Mouse (Mus musculus) liver, embryonic 16.5 days (tissue): ENCODE measurements around the gene Pdcd2. TPM values are rescaled to one million over a fixed set of nuclear protein-coding genes. Genes with fewer than 3 reads are reported as not detected.
A peak's percentile ranks its signal among the peaks of the same experiment; 100 is the strongest.

ENCODE experiments used
- ATAC-seq: fragments of 200-750 bp; cut with Nextera tagmentation; 2 replicates; pipeline ENCODE4 v1.8.0; 2017; ENCODE audit warnings: low read depth, mild to moderate bottlenecking, moderate number of reproducible peaks, moderate library complexity
- H3K27ac ChIP-seq: fragments of 300-500 bp; sonication (generic); 2 replicates; pipeline ENCODE4 v1.5.1; 2014; ENCODE audit warnings: mild to moderate bottlenecking, low read length
- H3K27me3 ChIP-seq: fragments of 300-500 bp; sonication (generic); 2 replicates; pipeline ENCODE4 v1.6.1; 2014; ENCODE audit warnings: low read depth, low read length, mixed read lengths; ENCODE audit not compliant: control insufficient read depth, insufficient read depth
- H3K36me3 ChIP-seq: fragments of 300-500 bp; sonication (generic); 2 replicates; pipeline ENCODE4 v1.6.1; 2014; ENCODE audit warnings: mild to moderate bottlenecking; ENCODE audit not compliant: control insufficient read depth, insufficient read depth
- H3K4me1 ChIP-seq: fragments of 300-500 bp; sonication (generic); 2 replicates; pipeline ENCODE4 v1.6.1; 2014; ENCODE audit warnings: low read depth, low read length, mixed read lengths; ENCODE audit not compliant: control insufficient read depth
- H3K4me2 ChIP-seq: fragments of 300-500 bp; sonication (generic); 2 replicates; pipeline ENCODE4 v1.6.1; 2014; ENCODE audit warnings: low read depth, low read length, mixed read lengths
- H3K4me3 ChIP-seq: fragments of 300-500 bp; sonication (generic); 2 replicates; pipeline ENCODE4 v1.5.1; 2014; ENCODE audit warnings: low read depth, mild to moderate bottlenecking, low read length
- H3K9ac ChIP-seq: fragments of 300-500 bp; sonication (generic); 2 replicates; pipeline ENCODE4 v1.6.1; 2014; ENCODE audit warnings: low read depth, low read length
- H3K9me3 ChIP-seq: fragments of 300-500 bp; sonication (generic); replicated peaks from 2 replicates; pipeline ENCODE4 v1.6.1; 2016; ENCODE audit warnings: low read length; ENCODE audit not compliant: control insufficient read depth
- WGBS: fragments of 180-500 bp; shearing (Covaris S2); extraction: QIAGEN DNeasy Blood & Tissue Kit; methylation state at CpG from one replicate; pipeline ENCODE4 v1.1.7; 2014; ENCODE audit not compliant: insufficient replicate concordance; 5-methylcytosine and 5-hydroxymethylcytosine counted together
- polyA plus RNA-seq: library from polyadenylated mRNA; unstranded; fragments of >200 nt; fragmentation: Nextera tagmentation; extraction: Ambion mirVana; gene quantifications from 2 replicates; pipeline ENCODE4 v1.2.1, GENCODE M21; 2015

Pdcd2 gene
- polyA plus RNA-seq, result 16.3 and 22.7 TPM in 2 replicates

DNA sequence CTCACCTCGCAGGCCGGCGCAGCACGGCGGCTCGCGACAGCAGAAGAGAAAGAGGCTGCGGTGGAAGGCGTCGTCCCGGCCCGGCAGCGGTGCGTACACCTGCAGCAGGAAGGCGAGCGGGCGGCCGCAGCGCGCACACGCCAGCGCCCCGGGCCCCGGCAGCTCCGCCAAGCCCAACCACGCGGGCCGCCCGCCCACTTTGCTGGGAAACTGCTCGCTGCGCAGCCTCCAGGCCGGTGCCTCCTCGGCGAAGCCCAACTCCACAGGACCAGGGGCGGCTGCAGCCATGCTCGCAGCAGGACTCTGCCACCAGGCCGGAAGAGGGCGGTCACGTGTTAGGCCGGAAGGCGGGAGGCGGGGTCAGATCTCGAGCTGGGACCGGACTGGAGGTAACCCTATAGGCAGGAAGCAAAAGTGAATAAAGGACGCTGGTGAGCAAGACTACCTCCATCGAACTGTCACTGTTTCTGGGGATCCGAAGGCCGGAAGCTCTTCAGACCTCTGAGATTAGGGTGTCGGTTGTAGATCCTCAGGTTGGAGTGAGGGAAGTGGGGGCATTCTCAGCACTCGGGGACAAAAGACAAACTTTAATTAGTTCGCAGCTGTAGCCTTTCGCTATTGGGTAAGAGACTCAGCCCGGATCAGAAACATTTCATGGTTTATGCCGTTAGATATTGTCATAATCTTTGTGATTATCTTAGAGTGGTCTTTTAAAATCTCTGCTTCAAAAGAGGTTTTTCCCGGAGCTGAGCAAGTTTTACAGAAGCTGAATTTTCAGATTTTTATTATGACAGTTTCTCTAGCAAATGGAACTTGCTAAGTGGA, at the start of gene Pdcd2:
Gene Pdcd2, minus strand, starts transcription at position 316 of the 825 bp plus-strand sequence.
- H3K4me2 ChIP-seq, result peak within 1 kb of the TSS; percentile 95
- peaks cover 10% of the 10 kb centered on the region for H3K4me1 ChIP-seq
- peak; percentile 100 for ATAC-seq
- peak within 1 kb of the TSS; percentile 94 for H3K4me3 ChIP-seq
- H3K27ac ChIP-seq, result peak within 1 kb of the TSS; percentile 84
- 2% methylated on average over 55 of the region's 55 CpGs for WGBS
- no peaks in the 10 kb centered on the region for H3K27me3 ChIP-seq
- H3K9ac ChIP-seq, result peak within 1 kb of the TSS; percentile 86
- peaks cover 8% of the 10 kb centered on the region for H3K36me3 ChIP-seq
- no peaks in the 10 kb centered on the region for H3K9me3 ChIP-seq

DNA sequence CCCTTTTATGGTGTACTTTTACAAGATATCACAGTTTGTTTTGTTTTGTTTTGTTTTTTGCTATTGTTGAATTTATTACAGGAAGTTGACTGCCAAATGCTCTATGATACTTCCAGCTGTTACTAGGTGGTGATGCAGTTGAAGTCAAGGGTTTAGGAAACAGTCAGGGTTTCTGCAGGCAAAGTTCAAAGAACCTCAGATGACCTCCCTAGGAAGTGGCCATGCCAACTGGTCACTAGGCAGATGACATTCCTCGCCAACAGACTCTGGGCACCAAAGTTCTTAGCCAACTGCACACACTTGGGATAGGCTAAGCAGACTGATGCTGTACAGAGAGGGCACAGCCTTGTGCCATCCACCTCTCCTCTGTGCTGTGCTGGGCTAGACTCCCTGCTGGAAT, 48.0 kb upstream of the Pdcd2 start:
- H3K27ac ChIP-seq, result no peak overlapping the region
- 44% methylated on average over 1 of the region's 1 CpGs for WGBS
- ATAC-seq, result no peak

DNA sequence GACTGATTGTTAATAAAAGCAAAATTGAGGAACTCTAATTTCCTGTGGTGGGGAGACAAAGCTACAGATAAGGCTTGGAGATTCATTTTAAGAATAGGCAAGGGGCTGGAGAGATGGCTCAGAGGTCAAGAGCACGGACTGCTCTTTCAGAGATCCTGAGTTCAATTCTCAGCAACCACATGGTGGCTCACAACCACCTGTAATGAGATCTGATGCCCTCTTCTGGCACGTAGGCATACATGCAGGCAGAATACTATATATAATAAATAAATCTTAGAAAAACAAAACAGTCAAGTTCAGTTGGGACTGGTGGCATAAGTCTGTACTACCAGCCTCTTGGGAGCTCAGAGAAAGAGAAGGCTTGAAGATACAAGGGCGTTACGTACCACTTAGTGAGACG, 39.8 kb upstream of the Pdcd2 start:
- no peak for ATAC-seq
- H3K9me3 ChIP-seq, result no peaks in the 10 kb centered on the region

More for the DNA sequence above, 48.0 kb upstream of the Pdcd2 start:
- Histone ChIP-seq H3K9ac (no peak overlapping the region), H3K27me3 (peaks cover 8% of the 10 kb centered on the region), H3K9me3 (no peaks in the 10 kb centered on the region), H3K4me1 (no peaks in the 10 kb centered on the region), H3K4me3 (no peak overlapping the region), H3K36me3 (no peaks in the 10 kb centered on the region), H3K4me2 (no peak overlapping the region)

DNA sequence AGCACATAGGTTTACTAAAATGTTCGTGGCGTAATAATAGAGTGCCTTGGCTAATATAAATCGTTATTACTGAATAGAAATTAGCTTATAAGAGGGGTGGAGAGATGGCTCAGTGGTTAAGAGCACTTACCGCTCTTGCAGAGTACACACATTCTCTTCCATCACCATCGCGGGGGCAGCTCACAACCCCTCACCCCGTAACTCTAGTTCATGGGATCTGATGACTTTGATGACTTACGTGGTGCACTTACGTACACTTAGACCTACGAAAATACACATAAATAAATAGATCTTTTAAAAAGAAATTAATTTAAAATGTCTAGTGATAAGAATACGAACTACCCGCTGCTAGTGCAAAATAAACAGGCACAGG, 37.8 kb upstream of the Pdcd2 start:
- ATAC-seq, result no peak

More for the DNA sequence above, 39.8 kb upstream of the Pdcd2 start:
- Histone ChIP-seq H3K36me3 (no peaks in the 10 kb centered on the region), H3K27me3 (no peaks in the 10 kb centered on the region), H3K9ac (no peak overlapping the region), H3K4me1 (peaks cover 9% of the 10 kb centered on the region), H3K4me2 (no peak overlapping the region), H3K27ac (no peak overlapping the region), H3K4me3 (no peak overlapping the region)
- 53% methylated on average over 5 of the region's 5 CpGs for WGBS

DNA sequence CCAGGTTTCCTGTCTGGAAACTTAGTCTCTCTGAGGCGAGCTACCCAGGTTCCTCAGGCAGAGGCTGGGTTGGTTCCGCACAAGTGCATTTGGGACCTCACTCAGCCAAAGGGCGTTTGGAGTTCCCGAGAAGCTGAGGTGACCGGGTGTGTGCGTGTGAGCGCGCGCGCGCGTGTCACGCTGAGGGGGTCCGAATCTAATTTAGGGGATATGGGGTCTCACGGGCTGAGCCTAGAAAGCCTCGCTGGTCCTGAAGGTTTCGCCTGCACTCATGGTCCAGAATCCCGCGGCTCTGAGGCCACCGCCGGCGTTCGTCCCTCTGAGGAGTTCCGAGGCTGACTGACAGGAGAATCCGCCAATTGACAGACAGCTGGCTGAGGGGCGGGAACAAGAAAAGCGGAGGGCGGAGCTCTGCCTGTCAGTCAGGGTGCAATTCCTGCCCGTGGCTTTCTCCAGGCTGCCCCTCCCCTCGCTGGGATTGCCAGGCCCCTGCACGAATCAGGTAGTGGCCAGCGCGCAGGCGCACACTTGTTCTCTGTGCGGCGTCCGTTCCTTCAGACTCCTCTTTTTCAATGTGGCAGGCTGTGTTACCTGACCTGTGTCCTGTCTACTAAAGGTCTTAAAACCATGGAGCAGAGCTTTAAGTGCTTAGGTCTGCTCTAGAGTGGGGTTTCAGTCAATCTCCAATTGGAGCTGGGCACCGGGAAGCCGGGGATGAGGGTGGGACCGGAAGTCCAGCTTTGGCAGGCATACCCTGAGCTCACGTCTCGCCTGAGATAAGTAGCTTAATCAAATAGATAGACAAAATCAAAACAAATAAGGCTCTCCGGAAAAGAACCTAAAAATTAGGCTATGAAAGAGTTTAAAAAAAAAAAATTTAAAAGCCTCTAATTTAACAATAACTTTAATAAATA, 37.2 kb upstream of the Pdcd2 start, which contains the start of gene Prdm9:
Gene Prdm9, minus strand, starts transcription at position 341 of the 914 bp plus-strand sequence.
- peak; percentile 100 for ATAC-seq
- Histone ChIP-seq H3K36me3 (no peaks in the 10 kb centered on the region), H3K9me3 (no peaks in the 10 kb centered on the region), H3K27ac (peak within 1 kb of the TSS; percentile 87), H3K4me3 (peak within 1 kb of the TSS; percentile 79), H3K4me2 (peak within 1 kb of the TSS; percentile 82), H3K9ac (peak within 1 kb of the TSS; percentile 75), H3K4me1 (peaks cover 9% of the 10 kb centered on the region), H3K27me3 (no peaks in the 10 kb centered on the region)
- under 1% methylated on average over 43 of the region's 43 CpGs for WGBS

More for the DNA sequence above, 37.8 kb upstream of the Pdcd2 start:
- Histone ChIP-seq H3K9ac (no peak overlapping the region), H3K27me3 (no peaks in the 10 kb centered on the region), H3K4me1 (peaks cover 9% of the 10 kb centered on the region), H3K4me2 (peak overlapping the region; percentile 82), H3K27ac (no peak overlapping the region), H3K36me3 (no peaks in the 10 kb centered on the region), H3K9me3 (no peaks in the 10 kb centered on the region), H3K4me3 (peak overlapping the region; percentile 79)
- 37% methylated on average over 12 of the region's 12 CpGs for WGBS

DNA sequence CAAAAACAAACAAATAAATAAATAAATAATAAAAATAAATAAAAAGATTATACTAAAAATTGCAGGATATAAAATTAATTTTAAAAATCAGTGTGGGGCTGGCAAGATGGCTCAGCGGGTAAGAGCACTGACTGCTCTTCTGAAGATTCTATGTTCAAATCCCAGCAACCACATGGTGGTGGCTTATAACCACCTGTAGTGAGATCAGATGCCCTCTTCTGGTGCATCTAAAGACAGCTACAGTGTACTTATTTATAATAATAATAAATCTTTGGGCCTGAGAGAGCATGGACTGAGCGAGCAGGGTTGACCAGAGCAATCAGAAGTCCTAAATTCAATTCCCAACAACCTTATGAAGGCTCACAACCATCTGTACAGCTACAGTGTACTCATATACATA, 32.8 kb upstream of the Pdcd2 start:
- Histone ChIP-seq H3K4me1 (peaks cover 8% of the 10 kb centered on the region), H3K9ac (no peak overlapping the region), H3K27ac (no peak overlapping the region), H3K9me3 (no peaks in the 10 kb centered on the region), H3K36me3 (no peaks in the 10 kb centered on the region), H3K27me3 (no peaks in the 10 kb centered on the region), H3K4me2 (no peak overlapping the region), H3K4me3 (no peak overlapping the region)
- no peak for ATAC-seq
- WGBS, result 67% methylated on average over 2 of the region's 2 CpGs

DNA sequence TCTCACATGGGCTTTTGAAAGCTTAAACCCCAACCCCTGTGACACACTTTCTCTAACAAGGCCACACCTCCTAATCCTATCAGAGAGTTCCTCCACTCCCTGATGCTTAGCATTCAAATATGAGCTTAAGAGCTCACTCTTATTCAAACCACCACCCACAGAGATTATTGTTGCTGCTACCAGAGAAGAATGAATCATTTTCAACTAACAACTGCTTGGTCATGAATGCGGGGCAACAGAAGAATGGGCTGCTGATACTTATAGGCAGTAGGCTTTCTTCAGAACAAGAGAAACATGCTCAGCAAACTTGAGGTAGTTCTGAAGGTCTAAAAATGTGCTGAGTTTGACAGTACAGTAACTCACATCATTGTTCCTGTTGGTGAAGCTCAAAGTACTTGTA, 22.6 kb upstream of the Pdcd2 start:
- Histone ChIP-seq H3K9ac (no peak overlapping the region), H3K4me3 (no peak overlapping the region), H3K27me3 (no peaks in the 10 kb centered on the region; the same call in 1 of the 2 replicates), H3K9me3 (no peaks in the 10 kb centered on the region), H3K4me1 (no peaks in the 10 kb centered on the region), H3K4me2 (no peak overlapping the region), H3K36me3 (no peaks in the 10 kb centered on the region), H3K27ac (no peak overlapping the region)
- ATAC-seq, result no peak
- 54% methylated on average over 1 of the region's 1 CpGs for WGBS

DNA sequence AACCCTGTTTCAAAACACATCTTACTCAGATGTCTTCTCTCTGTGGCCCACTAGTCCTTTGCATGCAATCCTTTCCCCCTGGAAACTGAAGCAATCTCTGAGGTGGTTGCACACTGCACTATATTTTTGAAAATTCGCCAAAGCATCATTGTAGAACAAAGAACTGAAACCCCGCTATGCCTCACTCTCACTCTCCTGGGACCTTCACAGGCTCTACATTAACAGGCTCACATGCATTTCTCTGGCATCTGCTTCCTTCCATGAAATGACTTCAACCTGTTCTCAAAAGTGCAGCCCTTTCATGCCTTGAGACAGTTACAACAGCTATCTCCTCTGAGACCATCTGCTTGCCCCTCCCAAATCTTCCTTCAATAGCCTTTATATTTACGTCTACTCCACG, 19.3 kb upstream of the Pdcd2 start:
- no peaks in the 10 kb centered on the region for H3K36me3 ChIP-seq
- no peaks in the 10 kb centered on the region for H3K9me3 ChIP-seq
- H3K4me2 ChIP-seq, result no peak overlapping the region
- no peak overlapping the region for H3K27ac ChIP-seq
- no peaks in the 10 kb centered on the region for H3K4me1 ChIP-seq
- no peaks in the 10 kb centered on the region; the same call in 1 of the 2 replicates for H3K27me3 ChIP-seq
- no peak for ATAC-seq
- no peak overlapping the region for H3K4me3 ChIP-seq
- H3K9ac ChIP-seq, result no peak overlapping the region
- 50% methylated on average over 4 of the region's 4 CpGs for WGBS
